Mouse (Mus musculus) erythroblast, embryonic 14.5 days (primary cell): ENCODE data around the gene Slc25a41. TPM values are rescaled to one million over a fixed set of nuclear protein-coding genes. Genes with fewer than 3 reads are reported as not detected.

Source experiments
- H3K27me3 ChIP-seq: 2 replicates; pipeline ENCODE4 v1.6.1; 2012; ENCODE audit warnings: inconsistent platforms; ENCODE audit not compliant: control insufficient read depth
- H3K36me3 ChIP-seq: 2 replicates; pipeline ENCODE4 v1.6.1; 2012; ENCODE audit warnings: mild to moderate bottlenecking, inconsistent platforms; ENCODE audit not compliant: control insufficient read depth
- H3K4me1 ChIP-seq: 2 replicates; pipeline ENCODE4 v1.6.1; 2012; ENCODE audit warnings: inconsistent platforms; ENCODE audit not compliant: control insufficient read depth
- H3K4me3 ChIP-seq: replicated peaks from 2 replicates; pipeline ENCODE3; 2012; ENCODE audit warnings: moderate library complexity, mild to moderate bottlenecking, inconsistent platforms
- H3K9me3 ChIP-seq: 2 replicates; pipeline ENCODE4 v1.6.1; 2012; ENCODE audit warnings: low read length, inconsistent platforms, mixed read lengths; ENCODE audit not compliant: control insufficient read depth
- GATA1 ChIP-seq: IDR thresholded peaks from 2 replicates; pipeline ENCODE4 v1.6.1; 2012; ENCODE audit warnings: low read length, inconsistent platforms, mixed read lengths
- TAL1 ChIP-seq: IDR thresholded peaks from 3 replicates; pipeline ENCODE4 v1.6.1; 2012; ENCODE audit warnings: low read length, inconsistent platforms, mixed read lengths
- polyA plus RNA-seq: library from polyadenylated mRNA; stranded (reverse); fragments of >175 nt; gene quantifications from 2 replicates; pipeline ENCODE4 v1.2.3, GENCODE M21; 2012

Slc25a41 gene
- polyA plus RNA-seq, result not detected in 2 replicates

GRCm38 (mm10) chr17:57041554-57041953, at the start of gene Slc25a41:
Gene Slc25a41, minus strand, starts transcription at chr17:57041654.
- H3K36me3 ChIP-seq, result no peaks in the 10 kb centered on the region; the same call in 1 of the 2 replicates
- H3K4me1 ChIP-seq, result peaks cover 5% of the 10 kb centered on the region
- H3K27me3 ChIP-seq, result peaks cover 26% of the 10 kb centered on the region
- no peak within 1 kb of the TSS for H3K4me3 ChIP-seq
- TF ChIP-seq GATA1 (no peak), TAL1 (no peak)
- peaks cover 3% of the 10 kb centered on the region; the same call in 1 of the 2 replicates for H3K9me3 ChIP-seq

GRCm38 (mm10) chr17:57087049-57087832, 45.8 kb upstream of the Slc25a41 start, which contains the start of gene Tubb4a:
Gene Tubb4a, minus strand, starts transcription at chr17:57087782.
- Histone ChIP-seq H3K4me3 (no peak within 1 kb of the TSS), H3K9me3 (no peaks in the 10 kb centered on the region), H3K36me3 (no peaks in the 10 kb centered on the region), H3K27me3 (peaks cover 25% of the 10 kb centered on the region), H3K4me1 (no peaks in the 10 kb centered on the region)
- TF ChIP-seq TAL1 (no peak), GATA1 (no peak)

- Histone ChIP-seq H3K36me3 (no peaks in the 10 kb centered on the region), H3K4me3 (no peak overlapping the region), H3K9me3 (no peaks in the 10 kb centered on the region), H3K27me3 (peaks cover 25% of the 10 kb centered on the region), H3K4me1 (no peaks in the 10 kb centered on the region)
- TF ChIP-seq GATA1 (no peak), TAL1 (no peak)
Observed at GRCm38 (mm10) chr17:57085970-57086757, 44.7 kb upstream of the Slc25a41 start.

GRCm38 (mm10) chr17:57082481-57082880, 41.0 kb upstream of the Slc25a41 start:
- TF ChIP-seq GATA1 (no peak), TAL1 (no peak)
- no peak overlapping the region for H3K4me3 ChIP-seq
- H3K36me3 ChIP-seq, result no peaks in the 10 kb centered on the region
- H3K4me1 ChIP-seq, result no peaks in the 10 kb centered on the region; the same call in 1 of the 2 replicates
- H3K27me3 ChIP-seq, result peaks cover 12% of the 10 kb centered on the region
- H3K9me3 ChIP-seq, result no peaks in the 10 kb centered on the region

- TF ChIP-seq GATA1, result no peak
- H3K4me3 ChIP-seq, result no peak overlapping the region
- no peaks in the 10 kb centered on the region; the same call in 1 of the 2 replicates for H3K4me1 ChIP-seq
- no peaks in the 10 kb centered on the region for H3K36me3 ChIP-seq
- peaks cover 3% of the 10 kb centered on the region; the same call in 1 of the 2 replicates for H3K27me3 ChIP-seq
- no peaks in the 10 kb centered on the region for H3K9me3 ChIP-seq
Observed at GRCm38 (mm10) chr17:57081234-57081842, 39.9 kb upstream of the Slc25a41 start.

GRCm38 (mm10) chr17:57079919-57080318, 38.5 kb upstream of the Slc25a41 start:
- no peak overlapping the region for H3K4me3 ChIP-seq
- H3K36me3 ChIP-seq, result no peaks in the 10 kb centered on the region
- no peaks in the 10 kb centered on the region; the same call in 1 of the 2 replicates for H3K4me1 ChIP-seq
- TF ChIP-seq TAL1 (no peak), GATA1 (no peak)
- no peaks in the 10 kb centered on the region for H3K9me3 ChIP-seq
- H3K27me3 ChIP-seq, result no peaks in the 10 kb centered on the region; the same call in 1 of the 2 replicates

GRCm38 (mm10) chr17:57078336-57078735, 36.9 kb upstream of the Slc25a41 start, which contains the start of gene Dennd1c:
Gene Dennd1c, minus strand, starts transcription at chr17:57078514.
- TF ChIP-seq TAL1 (no peak), GATA1 (no peak)
- no peaks in the 10 kb centered on the region; the same call in 1 of the 2 replicates for H3K4me1 ChIP-seq
- no peaks in the 10 kb centered on the region for H3K9me3 ChIP-seq
- no peak within 1 kb of the TSS for H3K4me3 ChIP-seq
- no peaks in the 10 kb centered on the region for H3K36me3 ChIP-seq
- no peaks in the 10 kb centered on the region; the same call in 1 of the 2 replicates for H3K27me3 ChIP-seq

GRCm38 (mm10) chr17:57076916-57077315, 35.5 kb upstream of the Slc25a41 start:
- no peaks in the 10 kb centered on the region; the same call in 1 of the 2 replicates for H3K4me1 ChIP-seq
- no peaks in the 10 kb centered on the region; the same call in 1 of the 2 replicates for H3K27me3 ChIP-seq
- TF ChIP-seq GATA1 (no peak), TAL1 (no peak)
- H3K9me3 ChIP-seq, result no peaks in the 10 kb centered on the region
- no peaks in the 10 kb centered on the region for H3K36me3 ChIP-seq
- no peak overlapping the region for H3K4me3 ChIP-seq

- Histone ChIP-seq H3K36me3 (no peaks in the 10 kb centered on the region), H3K4me3 (no peak overlapping the region)
Observed at GRCm38 (mm10) chr17:57070699-57071098, 29.2 kb upstream of the Slc25a41 start.

More at GRCm38 (mm10) chr17:57070699-57071098, 29.2 kb upstream of the Slc25a41 start:
- H3K27me3 ChIP-seq, result peaks cover 6% of the 10 kb centered on the region; the same call in 1 of the 2 replicates
- H3K4me1 ChIP-seq, result peaks cover 16% of the 10 kb centered on the region
- H3K9me3 ChIP-seq, result no peaks in the 10 kb centered on the region
- TF ChIP-seq TAL1, result no peak
- TF ChIP-seq GATA1, result no peak
